Mouse (Mus musculus): ENCODE results near the gene Lrrc56. TPM values are rescaled to one million over a fixed set of nuclear protein-coding genes. Genes with fewer than 3 reads are reported as not detected.
A peak's percentile ranks its signal among the peaks of the same experiment; 100 is the strongest.
"Not testable (repeated sequence)": the region's sequence is repeated elsewhere in the genome, so short reads cannot be mapped to it uniquely, and the experiment has no call there.

The Lrrc56 gene
- total RNA-seq, 2 experiments from 2014 or later = 0.62 to 1.4 TPM

DNA sequence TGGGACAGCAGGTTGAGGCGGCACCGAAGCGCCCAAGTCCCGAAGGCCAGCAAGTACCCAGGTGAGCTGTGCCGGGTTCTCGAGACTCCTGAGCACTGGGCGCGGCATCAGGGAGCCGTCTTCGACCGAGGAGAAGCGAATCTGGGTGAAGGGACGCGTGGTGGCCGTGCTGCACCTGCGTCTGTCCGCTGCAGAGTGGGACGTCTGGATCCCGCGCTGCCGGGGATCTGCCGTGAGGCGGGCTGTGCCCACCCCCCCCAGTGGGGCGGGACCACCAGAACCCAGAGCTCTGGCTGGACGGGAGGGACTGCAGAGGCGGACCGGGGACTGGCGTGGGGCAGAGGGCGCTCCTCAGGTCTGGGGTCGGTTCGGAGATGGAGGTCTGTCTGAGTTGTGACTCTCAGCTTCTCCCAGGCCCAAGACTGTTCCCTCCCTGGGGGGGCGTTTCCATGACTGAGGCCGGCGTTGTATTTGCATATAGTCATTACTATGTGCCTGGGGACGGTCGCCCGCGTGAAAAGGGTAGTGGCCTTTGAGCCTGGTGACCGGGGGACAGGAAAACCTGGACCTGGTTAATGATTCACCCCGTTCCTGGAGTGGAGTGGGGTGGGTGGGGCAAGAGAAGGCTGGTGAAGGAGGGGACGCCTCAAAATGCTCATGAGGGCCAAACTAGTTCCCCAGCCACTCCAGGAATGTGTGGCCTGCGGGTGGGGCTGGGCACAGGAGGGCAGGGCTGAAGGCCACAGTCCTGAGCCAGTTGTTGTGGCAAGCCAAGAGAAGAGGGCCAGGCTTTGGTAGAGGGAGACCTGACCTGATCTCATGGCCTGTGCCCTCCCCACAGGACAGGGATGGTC, 22.1 kb downstream of the Lrrc56 start:
- ATAC-seq (replicated peaks; ENCODE audit: poor library complexity, severe bottlenecking) = peak; percentile 48

- no peak for ATAC-seq (replicated peaks; ENCODE audit: poor library complexity, severe bottlenecking)
Observed at GRCm38 (mm10) chr7:141216894-141217293, 22.9 kb downstream of the Lrrc56 start.

- no peak for ATAC-seq (replicated peaks; ENCODE audit: poor library complexity, severe bottlenecking)
Observed at GRCm38 (mm10) chr7:141217343-141218013, 23.5 kb downstream of the Lrrc56 start.

DNA sequence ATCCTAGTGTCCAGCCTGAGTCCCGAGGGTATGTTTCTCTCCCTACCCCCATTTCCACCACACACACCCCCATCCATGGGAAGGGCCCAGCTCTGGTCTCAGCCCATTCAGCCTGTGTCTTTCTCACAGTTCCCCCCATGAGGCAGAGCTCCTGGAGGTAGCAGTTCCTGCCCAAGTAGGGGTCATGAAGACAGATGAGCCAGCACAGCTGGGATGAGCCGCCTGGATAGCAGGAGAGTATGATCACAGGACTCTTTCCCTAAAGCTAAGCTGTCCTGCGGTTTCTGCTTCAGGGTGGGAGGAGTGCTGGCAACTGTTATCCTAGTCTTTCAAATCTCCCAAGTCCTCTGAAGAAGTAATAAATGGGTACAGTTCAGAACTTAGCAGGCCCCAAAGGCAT, 24.2 kb downstream of the Lrrc56 start:
- no peak for ATAC-seq (replicated peaks; ENCODE audit: poor library complexity, severe bottlenecking)

DNA sequence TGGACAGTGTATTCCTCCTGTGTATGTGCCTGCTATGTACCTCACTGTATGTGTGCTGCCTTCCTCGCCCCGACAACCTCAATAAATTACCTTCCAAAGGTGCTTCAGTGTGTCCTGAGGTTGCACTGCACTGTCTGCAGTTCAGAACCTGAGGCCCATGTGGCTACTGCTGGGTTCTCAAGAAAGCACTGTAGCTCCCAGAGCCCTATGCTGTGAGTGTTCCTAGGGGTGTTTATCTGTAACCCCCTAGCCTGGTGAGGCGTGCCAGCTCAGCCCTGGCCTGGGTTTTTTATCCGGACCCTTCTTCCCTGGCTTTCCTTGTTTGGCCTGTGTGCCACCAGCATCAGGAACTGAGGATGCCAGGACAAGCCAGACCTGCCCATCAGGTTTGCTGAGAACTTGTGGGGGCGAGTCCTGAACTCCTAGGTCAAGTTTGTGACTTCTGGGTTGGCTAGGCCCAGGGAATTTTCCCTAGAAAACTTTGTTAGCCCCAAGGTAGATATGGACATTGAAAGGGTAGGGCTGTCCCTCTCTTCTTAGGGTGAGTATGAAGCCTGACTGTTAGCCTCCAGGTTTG, 24.7 kb downstream of the Lrrc56 start:
- ATAC-seq (replicated peaks; ENCODE audit: poor library complexity, severe bottlenecking) = no peak

- no peak for ATAC-seq (replicated peaks; ENCODE audit: poor library complexity, severe bottlenecking)
Observed at GRCm38 (mm10) chr7:141219558-141220099, 25.7 kb downstream of the Lrrc56 start.

GRCm38 (mm10) chr7:141220377-141220776, 26.4 kb downstream of the Lrrc56 start:
- no peak for ATAC-seq (replicated peaks; ENCODE audit: poor library complexity, severe bottlenecking)

DNA sequence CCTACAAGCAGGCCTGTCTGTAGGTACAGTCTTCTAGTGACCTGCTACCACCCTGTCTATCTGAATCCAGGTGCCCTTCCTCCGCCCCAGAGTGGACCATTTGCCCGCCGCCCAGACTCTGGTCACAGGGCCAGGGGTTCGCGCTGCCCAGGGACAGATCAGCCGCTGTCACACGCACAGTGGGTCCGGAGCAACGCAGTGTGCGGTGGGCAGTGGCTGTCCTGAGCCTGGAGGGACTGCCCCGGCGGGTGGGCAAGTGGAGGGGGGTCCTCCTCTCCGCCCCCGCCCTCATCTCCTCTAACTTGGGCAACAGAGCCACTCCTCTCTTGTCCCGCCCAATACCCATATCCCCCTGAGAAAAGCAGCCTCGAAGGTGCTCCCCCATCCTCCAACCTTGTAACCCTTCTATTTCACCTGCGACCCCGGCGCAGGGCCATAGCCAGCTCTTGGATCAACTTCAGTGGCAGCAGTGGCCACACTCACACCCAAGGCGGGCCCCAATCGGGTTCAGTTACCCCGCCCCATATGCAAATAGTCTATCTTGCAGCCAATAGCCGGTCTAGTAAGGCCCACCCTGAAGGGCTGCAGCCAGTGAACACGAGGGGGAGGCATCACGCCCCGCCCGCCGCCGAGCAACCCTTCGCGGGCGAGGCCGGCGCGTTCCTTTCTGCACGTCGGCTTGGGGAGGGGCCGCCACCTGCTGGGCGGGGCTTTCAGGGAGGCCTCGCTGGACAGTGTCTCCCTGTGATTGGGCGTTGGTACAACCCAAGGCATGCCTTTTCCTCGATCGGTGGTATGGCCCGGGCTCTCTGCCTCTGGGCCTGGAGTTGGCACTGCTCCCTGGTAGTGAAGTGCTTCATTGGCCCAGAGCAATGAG, 27.5 kb downstream of the Lrrc56 start:
- ATAC-seq (replicated peaks; ENCODE audit: poor library complexity, severe bottlenecking) = peak; percentile 93

- ATAC-seq (replicated peaks; ENCODE audit: poor library complexity, severe bottlenecking) = no peak
Observed at GRCm38 (mm10) chr7:141222126-141222467, 28.1 kb downstream of the Lrrc56 start.

- ATAC-seq (replicated peaks; ENCODE audit: poor library complexity, severe bottlenecking) = no peak
Observed at GRCm38 (mm10) chr7:141222696-141223215, 28.8 kb downstream of the Lrrc56 start.

- no peak for ATAC-seq (replicated peaks; ENCODE audit: poor library complexity, severe bottlenecking)
Observed at GRCm38 (mm10) chr7:141226535-141226934, 32.6 kb downstream of the Lrrc56 start.

DNA sequence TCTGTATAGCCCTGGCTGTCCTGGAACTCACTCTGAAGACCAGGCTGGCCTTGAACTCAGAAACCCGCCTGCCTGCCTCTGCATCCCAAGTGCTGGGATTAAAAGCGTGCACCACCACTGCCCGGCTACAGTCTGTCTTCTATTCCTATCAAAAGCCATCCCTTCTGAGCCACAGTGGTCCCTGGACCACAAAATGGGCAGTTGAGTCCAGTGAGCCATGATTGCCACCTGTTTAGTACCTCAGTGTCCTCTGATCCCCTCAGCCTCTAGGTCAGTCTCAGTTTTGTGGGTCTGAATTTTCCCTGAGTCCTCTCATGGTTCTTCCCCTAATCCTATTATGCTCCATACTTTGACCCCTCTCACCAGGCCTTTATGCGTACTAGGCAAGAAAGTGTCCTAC, 33.8 kb downstream of the Lrrc56 start:
- peak; percentile 4 for ATAC-seq (replicated peaks; ENCODE audit: poor library complexity, severe bottlenecking)

- peak; percentile 93 for ATAC-seq (replicated peaks; ENCODE audit: poor library complexity, severe bottlenecking)
Observed at GRCm38 (mm10) chr7:141228279-141229067, 34.5 kb downstream of the Lrrc56 start, which contains the start of gene Phrf1. TSS of gene Phrf1 (plus strand) at chr7:141228784.

DNA sequence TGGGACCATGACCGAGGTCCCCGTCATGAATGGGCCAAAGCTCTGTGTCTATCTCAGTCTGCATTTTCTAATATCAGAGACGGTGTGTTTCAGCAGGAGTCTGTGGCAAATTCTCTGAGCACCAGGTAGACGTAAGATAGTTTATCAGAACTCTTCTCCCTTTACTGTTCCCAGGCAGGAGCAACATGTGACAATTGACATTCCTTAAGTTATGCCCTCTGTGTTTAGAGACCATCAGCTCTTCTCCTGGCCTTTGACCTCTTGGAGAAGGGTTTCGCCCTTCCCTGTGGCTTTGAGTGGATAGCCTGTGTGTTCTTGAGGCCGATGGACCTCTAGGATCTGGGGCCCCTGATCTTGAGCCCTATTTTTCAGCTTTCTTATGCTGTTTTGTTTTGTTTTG, 35.7 kb downstream of the Lrrc56 start:
- no peak for ATAC-seq (replicated peaks; ENCODE audit: poor library complexity, severe bottlenecking)

DNA sequence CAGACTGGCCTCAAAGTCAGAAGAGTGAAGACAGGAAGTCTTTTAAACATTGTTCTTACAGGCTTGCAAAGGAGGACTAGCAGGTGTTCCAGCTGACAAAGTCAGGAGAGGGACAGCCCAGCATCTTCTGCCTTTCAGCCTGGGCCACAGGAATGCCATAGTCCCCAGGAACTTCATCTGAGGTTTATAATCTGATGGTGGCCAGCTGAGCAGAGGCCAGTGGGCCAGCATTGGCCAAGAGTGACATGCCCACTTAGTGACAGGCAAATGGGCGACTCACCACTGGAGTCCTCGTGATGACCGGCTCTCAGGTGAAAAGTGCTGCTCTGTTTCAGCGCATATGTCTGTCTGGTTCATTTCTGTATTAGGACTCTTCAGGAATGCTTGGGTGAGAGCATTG, 36.6 kb downstream of the Lrrc56 start:
- no peak for ATAC-seq (replicated peaks; ENCODE audit: poor library complexity, severe bottlenecking)

DNA sequence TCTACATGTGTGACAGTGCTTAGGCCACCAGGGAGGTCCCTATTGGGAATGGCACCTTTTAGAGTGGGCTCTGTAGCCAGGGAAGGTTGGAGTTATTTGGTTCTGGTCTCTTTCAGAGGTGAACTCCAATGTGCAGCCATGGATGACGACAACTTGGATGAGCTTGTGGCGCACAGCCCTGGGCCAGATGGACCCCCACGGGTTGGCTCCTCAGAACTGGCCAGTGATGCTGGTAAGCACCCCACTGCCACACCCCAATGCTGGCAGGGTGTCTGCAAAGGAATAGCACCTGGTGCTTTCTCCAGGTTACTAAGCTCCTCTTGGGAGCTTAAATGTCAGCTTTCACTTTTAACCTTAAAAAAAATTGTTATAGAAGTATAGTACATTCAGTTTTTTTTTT, 37.2 kb downstream of the Lrrc56 start:
- ATAC-seq (replicated peaks; ENCODE audit: poor library complexity, severe bottlenecking) = no peak

DNA sequence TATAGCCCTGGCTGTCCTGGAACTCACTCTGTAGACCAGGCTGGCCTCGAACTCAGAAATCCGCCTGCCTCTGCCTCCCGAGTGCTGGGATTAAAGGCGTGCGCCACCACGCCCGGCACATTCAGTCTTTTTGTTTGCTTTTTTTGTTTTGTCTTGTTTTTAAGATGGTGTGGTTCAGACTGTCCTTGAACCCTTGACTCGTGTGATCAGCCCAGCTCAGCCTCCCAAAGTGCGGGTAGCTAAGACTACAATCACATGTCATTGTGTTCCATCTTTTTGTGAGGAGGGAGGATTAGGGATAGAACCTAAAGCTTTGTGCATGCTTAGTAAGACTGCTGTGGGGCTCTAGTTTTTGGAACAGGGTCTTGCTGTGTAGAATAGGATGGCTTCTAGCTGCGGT, 37.6 kb downstream of the Lrrc56 start:
- no peak for ATAC-seq (replicated peaks; ENCODE audit: poor library complexity, severe bottlenecking)

- ATAC-seq (replicated peaks; ENCODE audit: poor library complexity, severe bottlenecking) = not testable (repeated sequence)
Observed at GRCm38 (mm10) chr7:141250486-141250885, 56.5 kb downstream of the Lrrc56 start.

GRCm38 (mm10) chr7:141256159-141256558, 62.2 kb downstream of the Lrrc56 start:
- ATAC-seq (replicated peaks; ENCODE audit: poor library complexity, severe bottlenecking) = no peak

Data from granulocyte monocyte progenitor cell, adult 5-6 weeks (primary cell).